Mouse (Mus musculus) megakaryocyte progenitor cell, adult 5-6 weeks (primary cell): ENCODE measurements around the gene Rhox6. TPM values are rescaled to one million over a fixed set of nuclear protein-coding genes. Genes with fewer than 3 reads are reported as not detected.
"Not testable (repeated sequence)": the region's sequence is repeated elsewhere in the genome, so short reads cannot be mapped to it uniquely, and the experiment has no call there.

Experiments
- ATAC-seq: replicated peaks from 2 replicates; pipeline ENCODE4 v1.8.0; 2016; ENCODE audit warnings: mild to moderate bottlenecking, moderate TSS enrichment, inconsistent platforms; ENCODE audit not compliant: poor library complexity
- total RNA-seq, 2 experiments: library from RNA; stranded (forward) in 1 of 2; stranded (reverse) in 1 of 2; fragments of 157-497, 149-512 nt in 1 of 2; fragments of 200-1000 nt in 1 of 2; gene quantifications; 2 replicates each; pipeline versions ENCODE4 v1.2.3 to v1.2.4; 2015 to 2017

The Rhox6 gene
- total RNA-seq (2015), result not detected in 2 replicates
- total RNA-seq (2017), result not detected in 2 replicates

DNA sequence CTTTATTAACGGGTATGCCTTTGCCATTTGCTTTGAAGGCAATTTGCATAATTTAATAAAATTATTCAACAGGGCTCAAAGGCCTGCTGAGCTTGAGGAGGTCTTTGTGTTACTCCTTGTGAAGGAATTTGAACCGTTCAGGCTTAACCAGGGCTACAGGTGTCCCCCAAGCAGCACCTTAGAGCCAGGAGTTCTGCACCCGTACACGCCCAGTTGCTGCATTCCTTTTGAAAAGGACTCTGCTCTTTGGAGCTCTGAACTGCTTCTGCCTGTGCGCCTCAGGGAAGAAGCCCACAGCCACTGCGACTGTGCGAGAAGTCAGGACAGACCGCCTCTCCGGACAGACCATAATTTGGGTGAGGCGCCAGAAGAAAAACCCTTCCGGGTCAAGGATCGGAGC, at the start of gene Rhox6:
Rhox6 (plus strand) TSS at position 301 of the 400 bp plus-strand sequence.
- ATAC-seq, result not testable (repeated sequence)

GRCm38 (mm10) chrX:37807286-37808080, 19.2 kb upstream of the Rhox6 start:
- no peak for ATAC-seq

DNA sequence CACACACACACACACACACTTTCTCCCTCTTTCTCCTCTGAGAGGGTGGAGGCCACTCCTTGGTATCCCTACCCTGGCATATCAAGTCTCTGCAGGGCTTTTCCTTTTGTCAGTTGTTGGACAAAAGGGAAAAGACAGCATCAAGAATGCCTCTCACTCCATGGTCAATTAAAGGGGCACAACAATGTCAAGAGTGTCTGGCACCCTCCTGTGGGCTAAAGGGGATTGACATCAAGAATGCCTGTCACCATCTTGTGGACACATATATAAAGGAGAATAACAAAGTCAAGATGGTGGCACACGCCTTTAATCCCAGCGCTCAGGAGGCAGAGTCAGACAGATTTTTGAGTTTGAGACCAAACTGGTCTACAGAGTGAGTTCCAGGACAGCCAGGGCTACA, 17.3 kb upstream of the Rhox6 start:
- no peak for ATAC-seq

- no peak for ATAC-seq
Measured at GRCm38 (mm10) chrX:37811179-37811578, 15.5 kb upstream of the Rhox6 start.

DNA sequence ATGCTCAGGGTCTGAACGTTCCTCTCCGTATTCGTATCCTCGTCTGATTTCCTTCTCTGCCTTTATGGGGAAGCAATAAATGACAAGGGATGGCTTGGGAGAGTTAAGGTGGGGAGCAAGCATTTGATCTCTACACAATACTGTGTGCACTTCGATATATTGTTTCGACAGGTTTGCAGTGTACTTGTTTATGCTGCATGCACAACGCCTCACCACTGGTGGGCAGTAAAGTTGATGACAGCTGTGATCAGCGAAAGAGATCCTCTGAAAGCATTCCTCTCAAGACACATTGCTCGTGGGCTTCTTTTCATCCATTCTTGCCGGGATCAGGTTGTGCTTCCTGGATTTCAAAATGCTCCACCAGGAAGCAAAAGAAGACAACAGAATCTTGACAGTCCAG, 11.0 kb upstream of the Rhox6 start:
- no peak for ATAC-seq

- not testable (repeated sequence) for ATAC-seq
Measured at GRCm38 (mm10) chrX:37831386-37831785, 4.7 kb downstream of the Rhox6 start, which contains the start of gene Rhox7a. Rhox7a (plus strand) TSS chrX:37831686.

DNA sequence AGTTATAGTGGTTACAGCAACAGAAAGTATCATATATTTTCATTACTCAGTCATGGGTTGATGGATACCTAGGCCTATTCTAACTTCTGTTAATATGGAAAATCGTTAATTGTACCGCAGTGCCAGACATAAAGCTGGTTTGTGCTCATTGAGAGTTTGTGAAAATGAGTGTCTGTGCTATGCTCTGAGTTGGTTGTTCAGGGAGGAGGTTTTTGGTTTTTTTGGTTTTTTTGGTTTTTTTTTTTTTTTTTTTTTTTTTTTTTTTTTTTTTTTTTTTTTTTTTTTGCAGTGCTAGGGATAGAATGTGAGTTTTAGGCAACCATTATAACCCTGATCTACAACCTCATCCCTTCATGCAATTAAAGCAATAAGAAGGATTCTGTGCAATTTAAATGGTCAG, 44.9 kb downstream of the Rhox6 start:
- ATAC-seq, result no peak

DNA sequence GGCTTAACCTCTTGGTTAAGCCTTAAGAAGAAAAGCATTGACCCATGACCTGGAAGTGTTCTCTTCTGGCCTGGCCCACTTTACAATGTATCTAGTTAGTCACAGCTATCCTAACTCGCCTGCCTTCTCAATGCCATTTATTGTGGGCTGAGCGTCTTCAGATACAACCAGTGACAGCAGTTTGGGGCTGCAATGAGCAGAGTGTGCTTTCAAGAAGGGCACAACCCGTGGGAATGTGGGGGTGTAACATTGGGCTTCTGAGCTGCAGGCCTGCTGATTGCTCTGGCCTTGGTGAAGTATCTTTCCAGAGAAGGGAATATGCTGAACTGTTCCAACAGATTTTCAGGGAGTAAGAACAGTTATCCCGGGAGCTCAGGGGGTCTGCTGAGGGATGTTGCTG, 52.1 kb downstream of the Rhox6 start, which contains the start of gene Rhox8:
Rhox8 (minus strand) TSS at position 101 of the 400 bp plus-strand sequence.
- no peak for ATAC-seq

Other genes with a start within 250 kb of the Rhox6 start
- gene Rhox3f, start 245.9 kb upstream of the Rhox6 start, total RNA-seq (2015), result not detected in 2 replicates
- gene Rhox3f, start 245.9 kb upstream of the Rhox6 start, total RNA-seq (2017), result not detected in 2 replicates
- not detected in 2 replicates for gene Rhox4f, start 219.2 kb upstream of the Rhox6 start, total RNA-seq (2015)
- not detected in 2 replicates for gene Rhox4f, start 219.2 kb upstream of the Rhox6 start, total RNA-seq (2017)
- not detected in 2 replicates for gene Rhox3g, start 198.3 kb upstream of the Rhox6 start, total RNA-seq (2015)
- gene Rhox3g, start 198.3 kb upstream of the Rhox6 start, total RNA-seq (2017), result not detected in 2 replicates
- gene Rhox2g, start 183.4 kb upstream of the Rhox6 start, total RNA-seq (2015), result not detected in 2 replicates
- not detected in 2 replicates for gene Rhox2g, start 183.4 kb upstream of the Rhox6 start, total RNA-seq (2017)
- gene Rhox4g, start 175.6 kb upstream of the Rhox6 start, total RNA-seq (2015), result not detected in 2 replicates
- gene Rhox4g, start 175.6 kb upstream of the Rhox6 start, total RNA-seq (2017), result not detected in 2 replicates
- not detected in 2 replicates for gene Rhox3h, start 158.1 kb upstream of the Rhox6 start, total RNA-seq (2015)
- not detected in 2 replicates for gene Rhox3h, start 158.1 kb upstream of the Rhox6 start, total RNA-seq (2017)
- not detected in 2 replicates for gene Rhox2h, start 153.6 kb upstream of the Rhox6 start, total RNA-seq (2015)
- gene Rhox2h, start 153.6 kb upstream of the Rhox6 start, total RNA-seq (2017), result not detected in 2 replicates
- not detected in 2 replicates for gene Rhox5, start 22.1 kb upstream of the Rhox6 start, total RNA-seq (2015)
- not detected in 2 replicates for gene Rhox5, start 22.1 kb upstream of the Rhox6 start, total RNA-seq (2017)
- gene Rhox7a, start 4.8 kb downstream of the Rhox6 start, total RNA-seq (2015), result not detected in 2 replicates
- gene Rhox7a, start 4.8 kb downstream of the Rhox6 start, total RNA-seq (2017), result not detected in 2 replicates
- not detected in 2 replicates for gene Rhox8, start 52.0 kb downstream of the Rhox6 start, total RNA-seq (2015)
- gene Rhox8, start 52.0 kb downstream of the Rhox6 start, total RNA-seq (2017), result not detected in 2 replicates
- not detected in 2 replicates for gene Rhox7b, start 70.3 kb downstream of the Rhox6 start, total RNA-seq (2015)
- not detected in 2 replicates for gene Rhox7b, start 70.3 kb downstream of the Rhox6 start, total RNA-seq (2017)
- not detected in 2 replicates for gene Rhox9, start 74.9 kb downstream of the Rhox6 start, total RNA-seq (2015)
- gene Rhox9, start 74.9 kb downstream of the Rhox6 start, total RNA-seq (2017), result not detected in 2 replicates
- not detected in 2 replicates for gene Btg1-ps1, start 191.9 kb downstream of the Rhox6 start, total RNA-seq (2015)
- gene Btg1-ps1, start 191.9 kb downstream of the Rhox6 start, total RNA-seq (2017), result not detected in 2 replicates
- not detected in 2 replicates for gene Btg1-ps2, start 216.2 kb downstream of the Rhox6 start, total RNA-seq (2015)
- not detected in 2 replicates for gene Btg1-ps2, start 216.2 kb downstream of the Rhox6 start, total RNA-seq (2017)
- not detected in 2 replicates for gene Rhox10, start 239.6 kb downstream of the Rhox6 start, total RNA-seq (2015)
- gene Rhox10, start 239.6 kb downstream of the Rhox6 start, total RNA-seq (2017), result not detected in 2 replicates